Mouse (Mus musculus): ENCODE results near the gene Olfr322. TPM values are rescaled to one million over a fixed set of nuclear protein-coding genes. Genes with fewer than 3 reads are reported as not detected.
A peak's percentile ranks its signal among the peaks of the same experiment; 100 is the strongest.
"Not testable (repeated sequence)": the region's sequence is repeated elsewhere in the genome, so short reads cannot be mapped to it uniquely, and the experiment has no call there.

Gene Olfr322
- not detected for total RNA-seq (2021)
- long read RNA-seq: 0 reads

- no peak for DNase-seq (ENCODE audit: low spot score in 2 of 2)
Observed at GRCm38 (mm10) chr11:58658596-58658995, at the start of gene Olfr322. TSS of gene Olfr322 (plus strand) at chr11:58658782.

GRCm38 (mm10) chr11:58613359-58613758 lies 45.2 kb upstream of the Olfr322 start:
- no peak for DNase-seq (ENCODE audit: low spot score in 2 of 2)

GRCm38 (mm10) chr11:58614526-58614925 lies 44.1 kb upstream of the Olfr322 start:
- no peak for DNase-seq (ENCODE audit: low spot score in 2 of 2)

- DNase-seq (ENCODE audit: low spot score in 2 of 2): no peak
Observed at GRCm38 (mm10) chr11:58615975-58616374, 42.6 kb upstream of the Olfr322 start, which contains the start of gene 2210407C18Rik. TSS of gene 2210407C18Rik (minus strand) at chr11:58616075.

- DNase-seq (ENCODE audit: low spot score in 2 of 2): no peak
Observed at GRCm38 (mm10) chr11:58618369-58618768, 40.2 kb upstream of the Olfr322 start.

- DNase-seq (ENCODE audit: low spot score in 2 of 2): no peak
Observed at GRCm38 (mm10) chr11:58618793-58619192, 39.8 kb upstream of the Olfr322 start.

- no peak for DNase-seq (ENCODE audit: low spot score in 2 of 2)
Observed at GRCm38 (mm10) chr11:58626146-58626545, 32.4 kb upstream of the Olfr322 start.

- DNase-seq (ENCODE audit: low spot score in 2 of 2): no peak
Observed at GRCm38 (mm10) chr11:58630401-58630800, 28.2 kb upstream of the Olfr322 start, which contains the start of gene Olfr323. TSS of gene Olfr323 (minus strand) at chr11:58630501.

- no peak for DNase-seq (ENCODE audit: low spot score in 2 of 2)
Observed at GRCm38 (mm10) chr11:58634878-58635277, 23.7 kb upstream of the Olfr322 start.

GRCm38 (mm10) chr11:58636376-58636977 lies 22.1 kb upstream of the Olfr322 start:
- DNase-seq (ENCODE audit: low spot score in 2 of 2): peak; percentile 62 to 73

- no peak for DNase-seq (ENCODE audit: low spot score in 2 of 2)
Observed at GRCm38 (mm10) chr11:58638176-58638701, 20.3 kb upstream of the Olfr322 start.

- DNase-seq (ENCODE audit: low spot score in 2 of 2): peak in 1 of 2 experiments; percentile 23
Observed at GRCm38 (mm10) chr11:58640272-58640867, 18.2 kb upstream of the Olfr322 start, which contains the start of gene Trim58. TSS of gene Trim58 (plus strand) at chr11:58640465.

GRCm38 (mm10) chr11:58641057-58641456 lies 17.5 kb upstream of the Olfr322 start:
- no peak for DNase-seq (ENCODE audit: low spot score in 2 of 2)

GRCm38 (mm10) chr11:58641638-58642358 lies 16.8 kb upstream of the Olfr322 start:
- no peak for DNase-seq (ENCODE audit: low spot score in 2 of 2)

GRCm38 (mm10) chr11:58643350-58643749 lies 15.2 kb upstream of the Olfr322 start:
- DNase-seq (ENCODE audit: low spot score in 2 of 2): peak; percentile 26 to 27

- DNase-seq (ENCODE audit: low spot score in 2 of 2): no peak
Observed at GRCm38 (mm10) chr11:58655151-58655550, 3.4 kb upstream of the Olfr322 start.

GRCm38 (mm10) chr11:58669252-58669651 lies 10.7 kb downstream of the Olfr322 start:
- no peak for DNase-seq (ENCODE audit: low spot score in 2 of 2)

- DNase-seq (ENCODE audit: low spot score in 2 of 2): no peak
Observed at GRCm38 (mm10) chr11:58671825-58672224, 13.2 kb downstream of the Olfr322 start.

- DNase-seq (ENCODE audit: low spot score in 2 of 2): no peak
Observed at GRCm38 (mm10) chr11:58680799-58681198, 22.2 kb downstream of the Olfr322 start, which contains the start of gene Olfr320. TSS of gene Olfr320 (plus strand) at chr11:58681099.

GRCm38 (mm10) chr11:58698862-58699261 lies 40.3 kb downstream of the Olfr322 start, which contains the start of gene Olfr319:
TSS of gene Olfr319 (plus strand) at chr11:58699162.
- no peak for DNase-seq (ENCODE audit: low spot score in 2 of 2)

- DNase-seq (ENCODE audit: low spot score in 2 of 2): no peak
Observed at GRCm38 (mm10) chr11:58709086-58709485, 50.5 kb downstream of the Olfr322 start.

- DNase-seq (ENCODE audit: low spot score in 2 of 2): not testable (repeated sequence)
Observed at GRCm38 (mm10) chr11:58717723-58718122, 59.1 kb downstream of the Olfr322 start.

Measured in layer of hippocampus, postnatal 10 days (tissue).